Mouse (Mus musculus) midbrain, embryonic 14.5 days (tissue): Measurements from ENCODE around the gene Slc27a2. TPM values are rescaled to one million over a fixed set of nuclear protein-coding genes. Genes with fewer than 3 reads are reported as not detected.

Source experiments
- ATAC-seq: fragments of 200-750 bp; cut with Nextera tagmentation; 2 replicates; pipeline ENCODE4 v1.8.0; 2017; ENCODE audit warnings: moderate number of reproducible peaks, moderate library complexity; ENCODE audit not compliant: low FRiP score, low TSS enrichment
- DNase-seq: peaks from one replicate; pipeline ENCODE4 v3.0.0-alpha.2; 2015
- H3K27ac ChIP-seq: fragments of 300-500 bp; sonication (generic); replicated peaks from 2 replicates; pipeline ENCODE4 v1.5.1; 2014; ENCODE audit warnings: mild to moderate bottlenecking, low read depth, low read length, moderate library complexity
- H3K27me3 ChIP-seq: fragments of 300-500 bp; sonication (generic); 2 replicates; pipeline ENCODE4 v1.6.1; 2014; ENCODE audit warnings: low read length, control low read depth, mixed read lengths; ENCODE audit not compliant: control insufficient read depth, insufficient read depth
- H3K36me3 ChIP-seq: fragments of 300-500 bp; sonication (generic); 2 replicates; pipeline ENCODE4 v1.6.1; 2014; ENCODE audit warnings: low read length, control low read depth; ENCODE audit not compliant: control insufficient read depth, insufficient read depth
- H3K4me1 ChIP-seq: fragments of 300-500 bp; sonication (generic); 2 replicates; pipeline ENCODE4 v1.6.1; 2014; ENCODE audit warnings: mild to moderate bottlenecking, antibody characterized with exemption, low read length, control low read depth; ENCODE audit not compliant: control insufficient read depth, insufficient read depth
- H3K4me2 ChIP-seq: fragments of 300-500 bp; sonication (generic); 2 replicates; pipeline ENCODE4 v1.6.1; 2014; ENCODE audit warnings: mild to moderate bottlenecking, low read length, moderate library complexity
- H3K4me3 ChIP-seq: fragments of 300-500 bp; sonication (generic); replicated peaks from 2 replicates; pipeline ENCODE4 v1.5.1; 2014; ENCODE audit warnings: low read depth, low read length
- H3K9ac ChIP-seq: fragments of 300-500 bp; sonication (generic); replicated peaks from 2 replicates; pipeline ENCODE4 v1.6.1; 2014; ENCODE audit warnings: mild to moderate bottlenecking, low read length, moderate library complexity
- H3K9me3 ChIP-seq: fragments of 300-500 bp; sonication (generic); 2 replicates; pipeline ENCODE4 v1.6.1; 2016; ENCODE audit warnings: low read length, control low read depth, mixed read lengths; ENCODE audit not compliant: control insufficient read depth
- WGBS: fragments of 180-500 bp; shearing (Covaris S2); extraction: QIAGEN DNeasy Blood & Tissue Kit; methylation state at CpG from one replicate; pipeline ENCODE4 v1.1.7; 2014; 5-methylcytosine and 5-hydroxymethylcytosine counted together
- polyA plus RNA-seq: library from polyadenylated mRNA; unstranded; fragments of >200 nt; fragmentation: Nextera tagmentation; extraction: Ambion mirVana; gene quantifications from 2 replicates; pipeline ENCODE4 v1.2.1, GENCODE M21; 2014

The Slc27a2 gene
- polyA plus RNA-seq, 1 experiment from 2014 or later = 10.5 TPM

- no peaks in the 10 kb centered on the region for H3K4me1 ChIP-seq
- H3K9ac ChIP-seq = no peak overlapping the region
- WGBS = 93% methylated on average over 3 of the region's 3 CpGs
- no peaks in the 10 kb centered on the region for H3K9me3 ChIP-seq
- 0 out of 2 replicates have a peak, but pooled peaks cover 5% of the 10 kb centered on the region for H3K27me3 ChIP-seq
- no peaks in the 10 kb centered on the region for H3K36me3 ChIP-seq
- no peak overlapping the region for H3K4me3 ChIP-seq
- no peak overlapping the region for H3K27ac ChIP-seq
- DNase-seq = no peak
- no peak for ATAC-seq
- H3K4me2 ChIP-seq = no peak overlapping the region
These were observed 5.8 kb upstream of the Slc27a2 start for GRCm38 (mm10) chr2:126546392-126546791.

GRCm38 (mm10) chr2:126549681-126550080 lies 2.5 kb upstream of the Slc27a2 start:
- H3K4me1 ChIP-seq = no peaks in the 10 kb centered on the region
- no peak overlapping the region for H3K27ac ChIP-seq
- H3K4me3 ChIP-seq = no peak overlapping the region
- no peak for ATAC-seq
- H3K9me3 ChIP-seq = no peaks in the 10 kb centered on the region
- peaks cover 20% of the 10 kb centered on the region for H3K27me3 ChIP-seq
- 88% methylated on average over 7 of the region's 7 CpGs for WGBS
- H3K4me2 ChIP-seq = no peak overlapping the region
- no peak for DNase-seq
- H3K9ac ChIP-seq = no peak overlapping the region
- no peaks in the 10 kb centered on the region for H3K36me3 ChIP-seq

GRCm38 (mm10) chr2:126551244-126551890 lies 840 bp upstream of the Slc27a2 start:
- WGBS = 78% methylated on average over 8 of the region's 8 CpGs
- Histone ChIP-seq H3K27me3 (peaks cover 22% of the 10 kb centered on the region), H3K9ac (no peak overlapping the region)

GRCm38 (mm10) chr2:126551896-126552295 lies 311 bp upstream of the Slc27a2 start:
- 20% methylated on average over 5 of the region's 5 CpGs for WGBS
- DNase-seq (peak; percentile 5), ATAC-seq (no peak)
- H3K36me3 ChIP-seq = no peaks in the 10 kb centered on the region
- peaks cover 22% of the 10 kb centered on the region for H3K27me3 ChIP-seq
- no peak overlapping the region for H3K9ac ChIP-seq
- no peak overlapping the region for H3K27ac ChIP-seq
- no peaks in the 10 kb centered on the region for H3K9me3 ChIP-seq
- peak overlapping the region; percentile 94 for H3K4me2 ChIP-seq
- H3K4me1 ChIP-seq = no peaks in the 10 kb centered on the region; the same call in 1 of the 2 replicates
- peak overlapping the region; percentile 56 for H3K4me3 ChIP-seq

More at GRCm38 (mm10) chr2:126551244-126551890, 840 bp upstream of the Slc27a2 start:
- no peaks in the 10 kb centered on the region for H3K36me3 ChIP-seq
- DNase-seq (no peak), ATAC-seq (no peak)
- H3K4me1 ChIP-seq = no peaks in the 10 kb centered on the region; the same call in 1 of the 2 replicates
- H3K9me3 ChIP-seq = no peaks in the 10 kb centered on the region
- no peak overlapping the region for H3K4me3 ChIP-seq
- H3K27ac ChIP-seq = no peak overlapping the region
- H3K4me2 ChIP-seq = no peak overlapping the region

GRCm38 (mm10) chr2:126553291-126553639 lies 1.1 kb downstream of the Slc27a2 start:
- Histone ChIP-seq H3K27me3 (peaks cover 22% of the 10 kb centered on the region), H3K36me3 (no peaks in the 10 kb centered on the region), H3K4me2 (peak overlapping the region; percentile 94), H3K9ac (peak overlapping the region; percentile 70), H3K27ac (peak overlapping the region; percentile 58; the same call in 1 of the 2 replicates), H3K4me3 (peak overlapping the region; percentile 56), H3K9me3 (no peaks in the 10 kb centered on the region), H3K4me1 (no peaks in the 10 kb centered on the region; the same call in 1 of the 2 replicates)
- 1% methylated on average over 26 of the region's 26 CpGs for WGBS
- ATAC-seq (peak; percentile 62; the same call in 1 of the 2 replicates), DNase-seq (peak; percentile 59)

GRCm38 (mm10) chr2:126555533-126555932 lies 3.3 kb downstream of the Slc27a2 start:
- Histone ChIP-seq H3K9ac (no peak overlapping the region), H3K4me1 (no peaks in the 10 kb centered on the region; the same call in 1 of the 2 replicates), H3K36me3 (no peaks in the 10 kb centered on the region), H3K4me2 (no peak overlapping the region), H3K9me3 (no peaks in the 10 kb centered on the region), H3K27ac (no peak overlapping the region), H3K4me3 (no peak overlapping the region), H3K27me3 (peaks cover 22% of the 10 kb centered on the region)
- ATAC-seq = no peak
- DNase-seq = no peak
- 83% methylated on average over 5 of the region's 5 CpGs for WGBS

GRCm38 (mm10) chr2:126560094-126560493 lies 7.9 kb downstream of the Slc27a2 start:
- ATAC-seq (no peak), DNase-seq (no peak)
- H3K27ac ChIP-seq = no peak overlapping the region
- no peak overlapping the region for H3K4me2 ChIP-seq
- WGBS = 93% methylated on average over 1 of the region's 1 CpGs
- H3K36me3 ChIP-seq = no peaks in the 10 kb centered on the region
- no peaks in the 10 kb centered on the region for H3K9me3 ChIP-seq
- H3K4me3 ChIP-seq = no peak overlapping the region
- no peaks in the 10 kb centered on the region; the same call in 1 of the 2 replicates for H3K4me1 ChIP-seq
- H3K9ac ChIP-seq = no peak overlapping the region
- no peaks in the 10 kb centered on the region for H3K27me3 ChIP-seq

GRCm38 (mm10) chr2:126563411-126564105 lies 11.4 kb downstream of the Slc27a2 start:
- no peaks in the 10 kb centered on the region for H3K27me3 ChIP-seq
- DNase-seq (peak; percentile 53), ATAC-seq (no peak)
- no peaks in the 10 kb centered on the region for H3K4me1 ChIP-seq
- H3K4me3 ChIP-seq = no peak overlapping the region
- WGBS = 83% methylated on average over 17 of the region's 17 CpGs
- H3K36me3 ChIP-seq = no peaks in the 10 kb centered on the region
- no peaks in the 10 kb centered on the region for H3K9me3 ChIP-seq
- H3K27ac ChIP-seq = no peak overlapping the region
- no peak overlapping the region for H3K4me2 ChIP-seq
- no peak overlapping the region for H3K9ac ChIP-seq
